Mouse (Mus musculus): ENCODE data around the gene Efna5. TPM values are rescaled to one million over a fixed set of nuclear protein-coding genes. Genes with fewer than 3 reads are reported as not detected.

Gene Efna5
- total and polyA plus RNA-seq, 3 experiments: 0.04 to 0.23 TPM; not detected in 1

DNA sequence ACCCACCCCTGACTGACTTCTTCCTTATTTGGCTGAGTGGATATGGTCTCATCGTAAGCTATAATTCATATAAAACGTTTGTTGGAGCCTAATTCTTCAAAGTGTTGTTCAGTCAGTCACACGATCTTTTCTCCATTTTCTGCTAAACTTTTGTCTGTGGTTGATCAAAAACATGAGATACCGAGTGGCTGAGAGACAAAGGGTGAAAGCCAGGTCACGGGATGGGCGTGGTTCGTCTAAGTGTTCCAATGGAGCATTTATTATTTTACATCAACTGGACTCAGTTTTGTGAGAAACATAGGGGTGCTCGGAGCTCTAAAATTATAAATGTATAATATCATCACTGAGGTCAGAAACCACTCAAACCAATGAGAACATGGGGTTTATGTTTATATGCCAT lies 209.0 kb downstream of the Efna5 start:
- no peaks in the 10 kb centered on the region for H3K27me3 ChIP-seq (replicated peaks)
- no peaks in the 10 kb centered on the region for H3K4me1 ChIP-seq (ENCODE audit: control insufficient read depth in 1 of 2, insufficient read depth in 2 of 2)
- in situ Hi-C loops (cut with MboI; ENCODE audit: low pct_ligation_motif_present, low pct_unique_long_range_greater_than_20kb, low sequenced_read_pairs) (no loop called here), dilution Hi-C loops (cut with MboI; ENCODE audit: extremely low pct_ligation_motif_present, extremely low pct_unique_long_range_greater_than_20kb, low sequenced_read_pairs) (no loop called here)
- no peak overlapping the region for H3K4me2 ChIP-seq (ENCODE audit: insufficient read depth, low read depth, poor library complexity, severe bottlenecking)
- H3K27ac ChIP-seq (ENCODE audit: insufficient read depth, low read depth): no peak overlapping the region
- H3K9ac ChIP-seq (ENCODE audit: insufficient read depth, low read depth): no peak overlapping the region
- H3K79me2 ChIP-seq (replicated peaks; ENCODE audit: control insufficient read depth, extremely low read depth, insufficient read depth, poor library complexity, severe bottlenecking): no peaks in the 10 kb centered on the region
- no peak for DNase-seq (ENCODE audit: extremely low read depth)
- H3K4me3 ChIP-seq (replicated peaks in 1 of 3; ENCODE audit: low read depth in 2 of 3, low read length in 2 of 3, poor library complexity in 1 of 3): no peak overlapping the region
- no peak for TF ChIP-seq CTCF (conservative IDR thresholded peaks at IDR 0.05 in 1 of 2, IDR thresholded peaks at IDR 0.05 in 1 of 2; ENCODE audit: low read depth in 2 of 2, low read length in 2 of 2)
- no peak for TF ChIP-seq EP300 (IDR thresholded peaks at IDR 0.05; ENCODE audit: low read length)
- TF ChIP-seq TCF12 (IDR thresholded peaks at IDR 0.05; ENCODE audit: low read depth, low read length): no peak
- TF ChIP-seq BHLHE40 (IDR thresholded peaks at IDR 0.05; ENCODE audit: low read depth, low read length): no peak
- TF ChIP-seq IRF4 (IDR thresholded peaks at IDR 0.05; ENCODE audit: low read depth, low read length): no peak
- no peak for TF ChIP-seq ZKSCAN1 (IDR thresholded peaks at IDR 0.05; ENCODE audit: borderline replicate concordance, low read depth, low read length)
- TF ChIP-seq JUN (IDR thresholded peaks at IDR 0.05; ENCODE audit: insufficient read depth, low read depth, low read length): no peak
- TF ChIP-seq MYC (IDR thresholded peaks at IDR 0.05; ENCODE audit: low read depth, low read length): no peak
- no peaks in the 10 kb centered on the region for H3K9me3 ChIP-seq (replicated peaks; ENCODE audit: low read length)
- no peaks in the 10 kb centered on the region for H3K36me3 ChIP-seq (replicated peaks in 1 of 2; ENCODE audit: control insufficient read depth in 1 of 2, insufficient read depth in 1 of 2, low read length in 1 of 2)

DNA sequence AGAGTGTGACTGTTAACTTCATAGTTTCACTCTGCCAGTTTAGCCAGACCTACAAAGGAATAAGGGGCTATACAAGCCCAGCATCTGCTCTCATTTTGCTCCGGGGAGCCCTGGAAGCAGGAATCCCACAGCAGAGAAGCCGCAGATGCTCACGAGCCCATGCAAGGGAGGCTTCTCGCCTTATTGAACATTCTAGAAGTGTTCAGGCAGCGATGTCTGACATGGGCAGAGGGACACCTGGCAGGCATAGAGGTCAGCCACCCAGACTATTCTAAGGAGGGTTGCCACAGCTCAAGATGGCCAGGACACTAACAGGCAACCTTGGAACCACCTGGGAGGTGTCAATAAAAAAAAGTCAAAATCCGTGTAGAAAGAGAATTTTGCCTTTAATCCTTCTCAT lies 214.4 kb downstream of the Efna5 start:
- no peaks in the 10 kb centered on the region for H3K27me3 ChIP-seq (replicated peaks)
- DNase-seq (ENCODE audit: extremely low read depth): no peak
- no peaks in the 10 kb centered on the region for H3K79me2 ChIP-seq (replicated peaks; ENCODE audit: control insufficient read depth, extremely low read depth, insufficient read depth, poor library complexity, severe bottlenecking)
- no peaks in the 10 kb centered on the region for H3K9me3 ChIP-seq (replicated peaks; ENCODE audit: low read length)
- no peak overlapping the region for H3K4me2 ChIP-seq (ENCODE audit: insufficient read depth, low read depth, poor library complexity, severe bottlenecking)
- no peaks in the 10 kb centered on the region for H3K4me1 ChIP-seq (ENCODE audit: control insufficient read depth in 1 of 2, insufficient read depth in 2 of 2)
- no peak overlapping the region for H3K27ac ChIP-seq (ENCODE audit: insufficient read depth, low read depth)
- H3K36me3 ChIP-seq (replicated peaks in 1 of 2; ENCODE audit: control insufficient read depth in 1 of 2, insufficient read depth in 1 of 2, low read length in 1 of 2): no peaks in the 10 kb centered on the region
- H3K9ac ChIP-seq (ENCODE audit: insufficient read depth, low read depth): no peak overlapping the region
- TF ChIP-seq USF2 (conservative IDR thresholded peaks at IDR 0.05; ENCODE audit: low read depth, low read length) (no peak), MEF2A (IDR thresholded peaks at IDR 0.05; ENCODE audit: borderline replicate concordance, low read depth, low read length) (no peak), ZKSCAN1 (IDR thresholded peaks at IDR 0.05; ENCODE audit: borderline replicate concordance, low read depth, low read length) (no peak), ETS1 (conservative IDR thresholded peaks at IDR 0.05; ENCODE audit: low read depth, low read length) (no peak), RCOR1 (conservative IDR thresholded peaks at IDR 0.05; ENCODE audit: low read depth, low read length) (no peak), ZMIZ1 (IDR thresholded peaks at IDR 0.05; ENCODE audit: low read depth, low read length) (no peak), NRF1 (IDR thresholded peaks at IDR 0.05; ENCODE audit: low read depth, low read length) (no peak), ZC3H11A (IDR thresholded peaks at IDR 0.05; ENCODE audit: low read depth, low read length) (no peak), CTCF (conservative IDR thresholded peaks at IDR 0.05 in 1 of 2, IDR thresholded peaks at IDR 0.05 in 1 of 2; ENCODE audit: low read depth in 2 of 2, low read length in 2 of 2) (no peak), UBTF (IDR thresholded peaks at IDR 0.05; ENCODE audit: low read depth, low read length) (no peak), MYC (IDR thresholded peaks at IDR 0.05; ENCODE audit: low read depth, low read length) (no peak)
- H3K4me3 ChIP-seq (replicated peaks in 1 of 3; ENCODE audit: low read depth in 2 of 3, low read length in 2 of 3, poor library complexity in 1 of 3): no peak overlapping the region
- dilution Hi-C loops (cut with MboI; ENCODE audit: extremely low pct_ligation_motif_present, extremely low pct_unique_long_range_greater_than_20kb, low sequenced_read_pairs): no loop called here
- in situ Hi-C loops (cut with MboI; ENCODE audit: low pct_ligation_motif_present, low pct_unique_long_range_greater_than_20kb, low sequenced_read_pairs): no loop called here

Data from CH12.LX (cell line).